Mouse (Mus musculus): ENCODE data around the gene Taf11. TPM values are rescaled to one million over a fixed set of nuclear protein-coding genes. Genes with fewer than 3 reads are reported as not detected.

Taf11 gene
- total RNA-seq, 2 experiments from 2014 or later, result 14.0 to 19.1 TPM

DNA sequence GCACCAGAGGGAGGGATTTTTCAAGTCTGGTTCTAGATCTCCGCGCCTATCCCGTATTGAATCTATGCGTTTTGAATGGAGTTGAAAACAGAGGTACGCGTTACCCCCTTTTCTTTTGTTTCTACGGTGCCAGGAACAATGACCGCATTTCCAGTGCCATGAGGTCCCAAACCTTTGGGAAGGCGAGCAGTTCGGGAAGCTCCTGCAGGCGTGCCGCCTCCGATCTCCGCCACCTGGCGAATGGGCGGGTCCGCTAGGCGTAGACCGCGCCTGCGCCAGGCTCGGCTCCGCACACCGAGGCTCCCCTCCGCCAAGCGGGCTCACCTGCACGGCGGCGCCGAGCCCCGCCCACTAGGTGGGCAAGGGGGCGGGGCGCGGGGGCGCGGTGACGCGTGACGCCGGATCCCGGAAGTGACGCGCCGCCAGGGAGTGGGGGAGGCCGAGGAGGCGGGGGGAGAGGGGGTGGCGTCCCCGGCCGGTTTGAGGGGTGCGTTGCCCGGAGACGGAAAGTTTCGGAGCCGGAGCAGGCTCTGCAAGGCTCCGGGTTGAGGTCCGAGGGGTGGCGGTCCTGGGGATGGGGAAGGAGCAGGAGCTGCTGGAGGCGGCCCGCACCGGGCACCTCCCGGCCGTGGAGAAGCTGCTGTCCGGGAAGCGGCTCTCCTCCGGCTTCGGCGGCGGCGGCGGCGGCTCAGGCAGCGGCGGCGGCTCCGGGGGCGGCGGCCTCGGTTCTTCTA is 589 bp downstream of the Taf11 start, which contains the start of gene Anks1:
Gene Anks1 (plus strand): TSS at position 419 of the 734 bp plus-strand sequence.
- intact Hi-C loops (cut with DNase I), result loop anchor here (2.0 to 5.0 kb wide), 3 partner anchors 63 to 170 kb away; no protein-coding TSS in a partner anchor
- TF ChIP-seq CTCF (IDR thresholded peaks at IDR 0.05), result no peak

DNA sequence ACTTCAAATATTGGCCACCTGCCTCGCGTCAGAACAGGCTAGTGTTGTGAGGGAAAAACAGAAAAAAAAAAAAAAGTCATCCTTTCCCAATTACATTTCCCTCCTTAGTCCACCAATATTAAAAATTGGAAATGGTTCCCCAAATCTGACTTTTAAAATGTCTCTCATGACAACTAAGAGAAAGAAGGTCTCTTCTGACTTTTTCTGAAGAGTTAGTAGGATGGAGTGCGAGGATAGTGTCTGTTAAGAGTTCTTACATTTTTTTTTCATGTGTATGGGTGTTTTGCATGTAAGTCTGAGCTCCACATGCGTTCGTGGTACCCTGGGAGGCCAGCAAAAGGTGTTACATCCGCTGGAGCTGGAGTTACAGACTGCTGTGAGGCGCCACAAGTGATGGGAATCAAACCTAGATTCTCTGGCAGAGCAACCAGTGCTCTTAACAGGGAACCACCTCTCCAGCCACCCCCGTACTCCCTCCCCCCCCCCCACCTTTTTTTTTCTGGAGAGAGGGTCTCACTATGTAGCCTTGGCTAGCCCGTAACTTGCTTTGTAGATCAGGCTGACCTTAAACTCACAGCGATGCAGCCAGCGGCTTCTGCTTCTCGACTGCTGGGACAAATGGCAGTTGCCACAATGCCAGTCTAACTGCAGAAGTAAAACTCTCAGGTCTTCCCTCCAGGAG is 1.3 kb downstream of the Taf11 start:
- no peak for DNase-seq
- H3K27ac ChIP-seq, result peak overlapping the region; percentile 96
- intact Hi-C loops (cut with DNase I), result loop anchor here (2.0 to 5.0 kb wide), 3 partner anchors 64 to 170 kb away; no protein-coding TSS in a partner anchor
- peak overlapping the region; percentile 99 for H3K4me3 ChIP-seq
- peak; percentile 59 for TF ChIP-seq CTCF (IDR thresholded peaks at IDR 0.05)

More for the DNA sequence above, 589 bp downstream of the Taf11 start, which contains the start of gene Anks1:
- Histone ChIP-seq H3K27ac (peak within 1 kb of the TSS; percentile 96), H3K4me3 (peak within 1 kb of the TSS; percentile 99)
- peak; percentile 93 for DNase-seq

DNA sequence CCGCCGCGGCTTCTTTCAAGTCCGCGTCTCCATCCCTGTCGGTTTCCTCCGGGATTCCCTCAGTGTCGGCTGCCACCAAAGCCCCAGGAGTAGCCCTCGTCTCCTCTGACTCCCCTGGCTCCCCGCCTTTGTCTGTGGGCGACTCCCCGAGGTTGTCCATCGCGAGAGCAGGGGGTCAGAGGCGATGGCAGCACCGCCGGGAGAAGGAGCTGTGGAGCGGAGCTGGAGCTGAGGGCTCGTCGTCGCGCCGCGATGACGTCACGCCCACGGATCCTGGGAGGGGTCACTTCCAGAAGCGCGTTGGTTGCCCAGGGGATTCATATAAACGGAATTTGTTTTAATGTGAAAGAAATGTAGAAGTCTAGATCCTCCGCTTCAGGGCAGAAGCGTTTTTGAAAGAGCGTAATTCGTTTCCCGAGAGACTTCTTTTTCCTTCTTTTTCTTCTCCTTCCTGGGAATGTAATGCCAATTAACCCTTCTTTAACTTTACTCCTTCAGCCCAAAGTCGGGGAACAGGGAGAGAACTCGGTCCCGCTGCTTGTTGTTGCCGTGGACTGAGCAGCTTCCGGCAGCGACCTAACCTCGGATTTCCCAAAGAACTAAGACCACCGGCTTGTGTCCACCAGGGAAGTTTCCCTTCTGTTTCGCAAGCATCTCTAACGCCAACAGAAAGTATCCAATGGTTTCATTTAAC is 2.0 kb downstream of the Taf11 start:
- intact Hi-C loops (cut with DNase I), result loop anchor here (2.0 to 5.0 kb wide), 4 partner anchors 49 to 171 kb away; no protein-coding TSS in a partner anchor
- TF ChIP-seq CTCF (IDR thresholded peaks at IDR 0.05), result peak; percentile 52

DNA sequence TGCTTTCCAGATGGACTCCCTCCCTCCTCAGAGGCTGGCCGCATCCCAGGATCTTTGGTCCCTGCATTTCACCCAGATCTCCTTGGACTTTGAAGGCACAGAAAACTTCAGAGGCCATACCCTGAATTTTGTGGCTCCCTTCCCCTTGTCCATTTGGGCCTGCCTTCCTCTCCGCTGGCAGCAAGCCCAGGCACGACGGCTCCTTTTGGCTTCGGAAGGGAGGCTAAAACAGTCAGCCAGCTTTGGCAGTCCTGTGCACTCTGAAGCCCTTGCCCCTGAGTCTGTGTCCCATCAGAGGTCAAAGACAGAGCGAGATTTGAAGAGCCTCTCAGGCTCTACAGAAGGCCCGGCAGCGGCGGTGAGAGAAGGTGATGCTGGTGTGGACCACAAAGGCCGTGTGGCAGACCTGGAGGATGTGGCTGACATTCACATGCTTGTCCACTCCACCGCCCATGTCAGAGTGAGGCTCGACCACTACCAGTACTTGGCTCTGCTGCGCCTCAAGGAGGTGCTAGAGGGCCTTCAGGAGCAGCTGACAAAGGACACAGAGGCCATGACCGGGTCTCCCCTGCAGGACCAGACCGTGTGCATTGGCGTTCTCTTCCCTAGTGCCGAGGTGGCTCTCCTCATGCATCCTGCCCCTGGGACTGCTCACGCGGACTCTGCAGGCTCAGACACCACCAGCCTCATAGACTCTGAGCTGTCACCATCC is 23.0 kb downstream of the Taf11 start:
- TF ChIP-seq CTCF (IDR thresholded peaks at IDR 0.05), result no peak
- DNase-seq, result peak; percentile 44
- H3K4me3 ChIP-seq, result no peak overlapping the region
- no peak overlapping the region for H3K27ac ChIP-seq
- intact Hi-C loops (cut with DNase I), result no loop called here

More for the DNA sequence above, 2.0 kb downstream of the Taf11 start:
- peak overlapping the region; percentile 96 for H3K27ac ChIP-seq
- DNase-seq, result peak; percentile 95
- peak overlapping the region; percentile 99 for H3K4me3 ChIP-seq

DNA sequence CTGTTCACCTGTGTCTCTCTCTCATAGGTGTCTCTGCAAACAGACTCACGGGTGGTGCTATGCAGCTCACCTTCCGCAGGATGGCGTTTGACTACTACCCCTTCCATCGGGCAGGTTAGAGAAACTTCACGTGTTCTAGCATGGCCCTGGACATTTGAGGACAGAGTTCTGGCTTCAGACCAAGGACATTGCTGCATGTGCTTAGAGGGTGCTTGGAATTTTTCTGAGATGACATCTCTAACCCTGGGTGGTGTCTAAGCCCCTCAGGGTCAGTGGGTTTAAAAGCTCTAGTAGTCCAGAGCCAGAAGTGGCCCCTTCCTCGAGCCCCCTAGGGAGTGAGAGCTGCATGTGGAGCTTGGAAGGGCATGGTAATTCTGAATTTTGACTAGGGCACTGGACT is 25.6 kb downstream of the Taf11 start:
- intact Hi-C loops (cut with DNase I), result no loop called here
- Histone ChIP-seq H3K27ac (no peak overlapping the region), H3K4me3 (no peak overlapping the region)
- TF ChIP-seq CTCF (IDR thresholded peaks at IDR 0.05), result no peak
- no peak for DNase-seq

DNA sequence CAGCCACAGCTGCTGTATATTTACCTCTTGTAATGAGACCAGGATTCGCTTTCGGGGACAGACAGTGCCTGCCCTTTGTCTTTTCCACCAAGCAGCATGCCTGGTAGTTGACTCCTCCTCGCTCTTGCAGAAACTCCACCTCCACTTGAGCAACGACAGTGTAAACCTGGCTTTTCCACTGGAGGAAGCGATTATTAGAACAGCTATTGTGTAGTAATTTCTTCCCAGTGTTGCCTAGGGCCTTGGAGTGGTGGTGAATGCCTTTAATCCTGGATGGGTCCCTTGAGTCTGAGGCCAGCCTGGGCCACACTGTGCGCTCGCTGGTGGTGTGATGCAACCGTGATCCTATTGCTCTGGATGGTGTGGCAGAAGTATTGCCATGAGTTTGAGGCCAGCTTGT is 26.5 kb downstream of the Taf11 start:
- DNase-seq, result no peak
- TF ChIP-seq CTCF (IDR thresholded peaks at IDR 0.05), result no peak
- no peak overlapping the region for H3K4me3 ChIP-seq
- intact Hi-C loops (cut with DNase I), result no loop called here
- H3K27ac ChIP-seq, result no peak overlapping the region

DNA sequence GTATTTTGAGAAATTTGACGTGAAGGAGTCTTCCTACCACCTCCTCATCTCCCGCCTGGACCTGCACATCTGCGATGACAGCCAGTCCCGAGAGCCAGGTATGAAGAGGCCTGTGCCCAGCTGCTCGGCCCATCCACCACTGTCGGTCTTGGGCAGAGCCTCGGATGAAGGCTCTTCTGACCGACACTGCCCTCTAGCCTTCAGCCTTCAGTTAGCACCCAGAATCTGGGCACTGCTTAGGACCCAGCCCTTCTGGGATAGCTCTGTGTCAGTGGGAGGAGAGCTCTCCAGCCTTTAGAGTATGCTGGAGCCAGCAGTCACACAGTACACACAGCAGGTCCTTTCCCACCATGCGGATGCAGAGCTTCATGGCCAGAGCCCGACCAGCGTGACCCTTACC is 28.1 kb downstream of the Taf11 start:
- Histone ChIP-seq H3K4me3 (no peak overlapping the region), H3K27ac (no peak overlapping the region)
- peak; percentile 62 for DNase-seq
- intact Hi-C loops (cut with DNase I), result no loop called here
- TF ChIP-seq CTCF (IDR thresholded peaks at IDR 0.05), result peak; percentile 58

DNA sequence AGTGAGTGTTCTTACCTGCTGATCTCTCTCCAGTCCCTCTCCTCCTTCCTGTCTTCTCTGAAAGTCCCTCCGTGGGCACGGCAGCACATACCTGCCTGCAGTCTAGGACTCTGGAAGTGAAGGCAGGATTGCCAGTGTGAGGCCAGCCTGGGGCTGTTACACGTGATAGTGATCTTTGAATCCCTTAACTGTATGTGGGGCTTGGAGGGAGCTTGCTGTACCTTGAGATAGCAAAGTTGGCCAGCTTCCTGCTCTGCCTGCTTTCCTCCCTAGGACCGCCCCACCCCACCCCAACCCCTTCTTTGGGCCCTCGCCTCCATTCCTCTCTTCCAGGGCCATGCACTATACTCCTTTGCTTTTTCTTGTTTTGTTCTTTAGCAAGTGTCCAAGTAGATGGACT is 35.1 kb downstream of the Taf11 start:
- intact Hi-C loops (cut with DNase I), result no loop called here
- Histone ChIP-seq H3K4me3 (no peak overlapping the region), H3K27ac (no peak overlapping the region)
- no peak for TF ChIP-seq CTCF (IDR thresholded peaks at IDR 0.05)
- DNase-seq, result no peak

DNA sequence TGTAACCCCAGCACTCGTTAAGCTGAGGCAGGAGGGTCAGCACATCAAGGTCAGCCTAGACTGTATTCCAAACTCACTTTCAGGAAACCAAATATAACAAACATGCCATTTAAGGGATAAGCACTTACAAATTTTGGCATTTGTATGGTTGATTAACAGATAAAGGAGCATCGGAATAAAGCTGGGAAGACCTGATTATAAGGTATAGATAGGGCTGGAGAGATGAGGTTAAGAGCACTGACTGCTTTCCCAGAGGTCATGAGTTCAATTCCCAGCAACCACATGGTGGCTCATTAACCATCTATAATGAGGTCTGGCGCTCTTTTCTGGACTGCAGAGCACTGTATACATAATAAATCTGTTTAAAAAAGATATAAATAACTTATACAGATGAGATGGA is 36.1 kb downstream of the Taf11 start:
- intact Hi-C loops (cut with DNase I), result no loop called here

DNA sequence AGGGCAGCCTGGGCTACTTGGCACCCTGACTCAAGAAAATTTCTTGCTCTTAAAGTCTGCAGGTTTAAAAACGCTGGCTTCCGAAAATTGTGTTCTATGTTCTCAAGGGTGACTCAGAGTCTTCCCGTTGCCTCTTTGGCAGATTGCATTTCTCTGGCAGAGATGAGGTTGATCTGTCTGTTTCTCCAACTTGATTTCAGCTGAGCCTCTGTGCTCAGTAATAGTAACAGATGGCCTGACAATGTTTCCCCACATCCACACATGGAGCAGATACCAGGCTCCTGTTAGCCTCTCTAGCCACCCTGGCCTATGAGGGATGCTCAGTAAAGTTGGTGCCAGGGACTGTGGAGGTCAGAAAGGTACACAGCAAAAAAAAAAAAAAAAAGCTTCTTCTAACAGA is 37.8 kb downstream of the Taf11 start:
- DNase-seq, result no peak
- intact Hi-C loops (cut with DNase I), result no loop called here
- Histone ChIP-seq H3K4me3 (no peak overlapping the region), H3K27ac (peak overlapping the region; percentile 43; the same call in 1 of the 2 replicates)
- no peak for TF ChIP-seq CTCF (IDR thresholded peaks at IDR 0.05)

More for the DNA sequence above, 36.1 kb downstream of the Taf11 start:
- TF ChIP-seq CTCF (IDR thresholded peaks at IDR 0.05), result no peak
- no peak overlapping the region for H3K4me3 ChIP-seq
- H3K27ac ChIP-seq, result no peak overlapping the region
- no peak for DNase-seq

DNA sequence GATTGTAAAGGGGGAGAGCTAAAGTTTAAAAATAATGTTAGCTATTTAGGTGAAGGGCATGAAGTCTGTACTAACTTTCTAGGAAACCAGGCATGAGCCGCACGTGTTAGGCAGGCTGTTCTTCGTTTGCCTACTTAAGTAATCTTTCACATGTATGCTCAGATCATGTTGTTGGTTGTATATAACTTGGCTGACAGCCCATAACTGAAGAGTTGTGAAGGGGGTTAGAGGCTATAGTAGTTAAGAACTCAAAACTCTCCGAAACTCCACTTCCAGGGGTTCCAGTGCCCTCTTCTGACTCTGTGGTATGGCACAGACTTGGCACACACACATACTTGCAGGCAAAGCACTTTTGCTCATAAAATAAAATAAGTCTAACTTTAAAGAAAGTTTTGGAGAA is 42.9 kb downstream of the Taf11 start:
- no peak for TF ChIP-seq CTCF (IDR thresholded peaks at IDR 0.05)

DNA sequence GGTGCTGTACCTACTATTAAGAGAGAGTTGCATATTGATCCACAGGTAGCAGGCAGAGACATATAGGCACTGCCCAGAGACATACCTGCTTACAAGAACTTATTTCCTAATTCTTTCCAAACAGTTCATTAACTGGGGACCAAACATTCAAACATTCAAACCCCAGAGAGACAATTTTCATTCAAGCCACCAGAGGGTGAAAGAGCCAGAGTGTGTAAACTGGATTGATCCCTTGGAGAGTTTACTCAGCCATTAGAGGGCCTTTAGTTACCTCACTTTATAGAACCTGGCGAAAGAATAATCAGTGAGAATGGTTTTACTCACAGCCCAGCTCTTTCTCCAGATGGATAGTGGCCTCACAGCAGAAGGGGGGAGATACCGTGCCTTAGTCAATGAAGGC is 44.2 kb downstream of the Taf11 start:
- H3K4me3 ChIP-seq, result no peak overlapping the region
- TF ChIP-seq CTCF (IDR thresholded peaks at IDR 0.05), result 0 out of 2 replicates have a peak, but pooled peaks have one; percentile 1

More for the DNA sequence above, 42.9 kb downstream of the Taf11 start:
- intact Hi-C loops (cut with DNase I), result no loop called here
- H3K4me3 ChIP-seq, result no peak overlapping the region
- no peak for DNase-seq
- no peak overlapping the region for H3K27ac ChIP-seq

More for the DNA sequence above, 44.2 kb downstream of the Taf11 start:
- no peak overlapping the region for H3K27ac ChIP-seq
- no peak for DNase-seq
- intact Hi-C loops (cut with DNase I), result no loop called here
